Mouse (Mus musculus) lung, adult 2 months (tissue): ENCODE measurements at regions not wholly inside any gene's neighbourhood (a gene's known extent, or its start where the extent isn't known, plus 50 kb on each side); places are given as distances from the start of the nearest gene placed in this dataset.

Source experiments
- DNase-seq: peaks from one replicate; pipeline ENCODE4 v3.0.0; 2022
- H3K4me1 ChIP-seq: fragments of 200-500 bp; 2 replicates; pipeline ENCODE4 v1.6.1; 2011; ENCODE audit warnings: low read length; ENCODE audit not compliant: control insufficient read depth, insufficient read depth
- H3K4me3 ChIP-seq: fragments of 200-500 bp; replicated peaks from 2 replicates; pipeline ENCODE3; 2011; ENCODE audit warnings: low read depth, mild to moderate bottlenecking, control low read depth, low read length; ENCODE audit errors: extremely low read depth
- CTCF ChIP-seq: fragments of 200-500 bp; IDR thresholded peaks from 2 replicates; pipeline ENCODE4 v1.5.1; 2011; ENCODE audit warnings: mild to moderate bottlenecking, low read length, control low read depth; ENCODE audit not compliant: insufficient read depth
- POLR2A ChIP-seq: fragments of 200-500 bp; IDR thresholded peaks from 2 replicates; pipeline ENCODE4 v1.6.1; 2011; ENCODE audit warnings: low read depth, mild to moderate bottlenecking, control low read depth, low read length, borderline replicate concordance; ENCODE audit errors: extremely low read depth
- WGBS: fragments of 180-500 bp; shearing (Covaris S2); methylation state at CpG from one replicate; pipeline ENCODE4 v1.1.7; 2018; 5-methylcytosine and 5-hydroxymethylcytosine counted together

- Histone ChIP-seq H3K4me3 (no peak overlapping the region), H3K4me1 (no peaks in the 10 kb centered on the region)
- DNase-seq: no peak
- TF ChIP-seq CTCF (no peak), POLR2A (no peak)
- WGBS: 3% methylated on average over 18 of the region's 18 CpGs
Observed at GRCm38 (mm10) chr2:172613891-172614391, 64.5 kb downstream of the Tfap2c start.

GRCm38 (mm10) chr2:172615148-172615547 is 65.8 kb downstream of the Tfap2c start:
- no peak overlapping the region for H3K4me3 ChIP-seq
- WGBS: 51% methylated on average over 2 of the region's 2 CpGs
- H3K4me1 ChIP-seq: no peaks in the 10 kb centered on the region
- TF ChIP-seq POLR2A (no peak), CTCF (no peak)
- DNase-seq: no peak

DNA sequence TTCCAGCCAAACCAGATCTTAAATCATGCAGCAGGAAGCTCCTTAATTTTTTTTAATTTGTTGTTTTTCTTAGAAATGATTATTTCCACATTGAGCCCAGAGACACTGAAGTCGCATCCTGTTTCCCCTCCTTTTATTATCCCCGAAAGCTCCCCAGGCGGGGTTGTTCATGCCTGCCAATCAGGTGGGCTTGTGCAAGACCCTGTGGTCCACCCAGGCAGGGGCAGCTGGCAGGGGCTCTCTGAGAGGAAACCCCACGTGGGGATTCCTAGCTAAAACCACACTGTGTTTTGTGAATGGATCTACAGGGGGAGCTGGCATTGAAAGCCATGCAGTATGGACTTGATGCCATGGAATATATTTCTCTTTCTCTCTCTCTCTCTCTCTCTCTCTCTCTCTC is 66.2 kb downstream of the Tfap2c start:
- DNase-seq: no peak
- WGBS: 35% methylated on average over 4 of the region's 4 CpGs

GRCm38 (mm10) chr2:172619168-172619567 is 69.8 kb downstream of the Tfap2c start:
- no peak for DNase-seq
- Histone ChIP-seq H3K4me3 (no peak overlapping the region), H3K4me1 (no peaks in the 10 kb centered on the region)
- TF ChIP-seq CTCF (no peak), POLR2A (no peak)
- WGBS: 86% methylated on average over 7 of the region's 7 CpGs

More for the DNA sequence above, 66.2 kb downstream of the Tfap2c start:
- Histone ChIP-seq H3K4me3 (no peak overlapping the region), H3K4me1 (no peaks in the 10 kb centered on the region)
- TF ChIP-seq CTCF (no peak), POLR2A (no peak)

DNA sequence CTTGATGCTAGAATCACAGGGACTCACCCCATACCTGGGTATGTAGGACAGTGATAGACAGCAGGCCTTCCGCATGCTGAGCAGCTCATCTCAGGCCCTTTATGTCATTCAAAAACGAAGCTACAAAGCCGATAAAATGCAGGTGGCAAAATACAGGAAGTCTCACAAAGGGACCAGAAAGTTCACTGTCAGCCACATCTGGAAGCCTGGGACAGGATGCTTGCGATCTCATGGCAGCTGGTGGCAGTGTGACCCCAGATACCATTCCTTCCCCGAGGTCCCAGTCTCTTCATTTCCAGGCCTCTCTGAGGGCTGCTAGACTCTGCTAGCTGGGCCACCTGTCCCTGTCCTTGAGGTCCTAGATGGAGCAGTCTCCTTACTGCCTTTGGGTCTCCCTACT is 70.6 kb downstream of the Tfap2c start:
- 40% methylated on average over 5 of the region's 5 CpGs for WGBS
- H3K4me1 ChIP-seq: no peaks in the 10 kb centered on the region

DNA sequence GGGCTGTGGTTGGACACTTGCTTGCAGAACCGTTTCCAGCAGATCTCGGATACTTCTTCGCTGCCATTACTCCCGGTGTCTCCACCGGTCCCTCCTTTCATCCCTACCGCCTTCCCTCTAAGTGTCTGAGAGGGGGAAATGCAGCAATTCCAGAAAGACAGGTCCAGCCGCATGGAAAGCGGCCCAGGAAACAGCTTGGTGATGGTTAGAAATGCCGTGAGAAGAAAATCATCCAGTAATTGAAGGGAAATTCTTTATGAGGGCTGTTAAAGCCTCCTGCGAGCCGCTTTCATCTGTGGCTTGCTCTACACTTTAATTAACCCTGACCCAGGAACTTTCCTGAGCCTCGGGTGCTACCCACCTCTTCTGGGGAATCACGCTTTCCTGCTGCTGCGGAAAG is 74.3 kb downstream of the Tfap2c start:
- DNase-seq: no peak
- Histone ChIP-seq H3K4me1 (no peaks in the 10 kb centered on the region), H3K4me3 (no peak overlapping the region)
- no peak for TF ChIP-seq CTCF
- TF ChIP-seq POLR2A: no peak
- WGBS: 19% methylated on average over 14 of the region's 14 CpGs

More for the DNA sequence above, 70.6 kb downstream of the Tfap2c start:
- DNase-seq: no peak
- no peak overlapping the region for H3K4me3 ChIP-seq
- TF ChIP-seq POLR2A (no peak), CTCF (no peak)

DNA sequence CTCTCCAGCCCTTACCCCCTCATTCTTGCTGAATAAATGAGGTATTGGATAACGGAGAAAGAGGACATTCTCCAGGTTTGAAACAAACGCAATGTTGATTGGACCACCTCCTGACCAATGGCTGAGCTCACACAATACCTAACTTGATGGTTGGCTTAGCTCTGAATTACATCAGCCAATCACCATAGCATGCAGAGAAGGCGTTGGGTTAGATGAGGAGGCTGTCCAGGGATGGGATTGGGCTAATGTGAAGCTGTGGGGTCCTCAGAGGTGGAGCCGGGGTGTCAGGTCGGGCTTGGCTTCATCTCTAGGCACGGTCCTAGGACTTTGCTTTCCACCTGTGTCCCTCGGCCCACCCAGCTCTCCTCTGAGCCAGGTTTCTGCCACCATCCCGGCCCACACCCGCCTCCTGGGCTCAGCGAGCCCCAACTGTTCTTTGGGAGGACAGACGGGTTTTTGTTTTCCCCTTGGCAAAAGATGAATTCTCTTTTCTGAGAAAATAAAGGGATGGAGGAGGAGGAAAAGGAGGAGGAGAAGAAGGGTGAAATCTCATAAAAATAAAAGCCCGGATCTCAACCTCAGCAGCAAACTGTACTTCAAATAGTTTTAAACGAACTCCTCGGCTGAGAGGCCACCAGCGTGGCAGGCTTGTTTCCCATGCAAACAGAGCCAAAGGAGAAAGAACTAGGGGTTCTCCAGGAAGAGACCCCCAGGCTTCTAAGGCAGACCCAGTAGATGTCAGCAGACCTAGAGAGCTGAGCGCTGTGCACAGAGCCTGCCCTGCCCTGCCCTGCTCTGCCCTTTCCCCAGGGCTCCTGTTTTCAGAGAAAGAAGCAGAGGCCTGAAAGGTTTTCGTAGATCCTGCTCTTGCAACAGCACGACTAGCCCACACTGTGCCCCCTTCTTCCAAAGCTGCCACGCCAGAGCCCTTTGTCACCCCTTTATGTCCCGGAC is 78.2 kb downstream of the Tfap2c start:
- WGBS: 69% methylated on average over 20 of the region's 20 CpGs
- no peak for TF ChIP-seq POLR2A
- TF ChIP-seq CTCF: no peak
- no peak for DNase-seq
- H3K4me1 ChIP-seq: no peaks in the 10 kb centered on the region
- no peak overlapping the region for H3K4me3 ChIP-seq

GRCm38 (mm10) chr2:172630333-172630732 is 80.9 kb downstream of the Tfap2c start:
- no peak for DNase-seq
- 53% methylated on average over 3 of the region's 3 CpGs for WGBS
- no peaks in the 10 kb centered on the region for H3K4me1 ChIP-seq
- no peak overlapping the region for H3K4me3 ChIP-seq
- TF ChIP-seq POLR2A (no peak), CTCF (no peak)

DNA sequence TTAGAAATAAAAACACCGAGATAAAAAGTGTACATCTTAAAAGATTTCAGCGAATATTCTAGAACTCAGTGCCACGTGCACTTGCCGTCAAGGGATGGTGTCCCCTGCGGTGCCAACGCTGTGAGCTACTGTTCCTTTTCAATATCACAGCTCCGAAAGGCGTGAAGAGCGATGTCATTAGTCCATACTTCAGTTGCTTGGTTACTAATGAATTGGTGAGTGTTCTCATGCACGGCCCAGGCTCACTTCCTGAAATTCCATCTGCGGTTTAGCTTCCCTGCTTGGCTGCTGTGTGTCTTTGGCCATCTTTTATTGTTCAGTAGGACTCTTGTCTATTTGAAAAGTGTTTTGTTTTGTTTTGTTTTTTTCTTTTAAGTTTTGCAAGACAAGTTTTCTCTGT is 93.2 kb downstream of the Tfap2c start:
- DNase-seq: no peak
- TF ChIP-seq POLR2A (no peak), CTCF (no peak)
- H3K4me3 ChIP-seq: no peak overlapping the region
- WGBS: 62% methylated on average over 11 of the region's 11 CpGs
- H3K4me1 ChIP-seq: peaks cover 4% of the 10 kb centered on the region; the same call in 1 of the 2 replicates

DNA sequence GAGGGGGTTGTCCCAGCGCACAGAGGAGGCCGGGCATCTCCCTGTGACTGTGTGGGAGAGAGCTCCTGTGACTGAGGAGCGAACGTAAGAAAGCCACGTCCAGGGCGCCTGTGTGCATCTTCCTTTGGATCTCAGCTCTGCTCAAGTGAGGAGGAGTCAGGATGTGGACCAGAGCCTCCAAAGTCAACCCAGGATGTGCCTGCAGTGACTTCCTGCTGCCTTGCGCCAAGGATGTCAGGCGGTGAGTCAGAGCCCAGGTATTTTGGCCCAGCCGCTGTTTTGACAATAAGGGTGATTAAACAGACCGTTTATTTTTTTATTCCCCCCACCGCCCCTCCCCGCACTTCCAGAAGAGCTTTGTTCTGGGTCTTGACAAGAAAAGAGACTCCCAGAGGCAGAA is 94.5 kb downstream of the Tfap2c start:
- 11% methylated on average over 12 of the region's 12 CpGs for WGBS
- TF ChIP-seq CTCF: no peak
- no peak for TF ChIP-seq POLR2A
- peaks cover 2% of the 10 kb centered on the region; the same call in 1 of the 2 replicates for H3K4me1 ChIP-seq
- H3K4me3 ChIP-seq: no peak overlapping the region
- DNase-seq: no peak
